Mouse (Mus musculus): Measurements from ENCODE around the gene Arrdc2. TPM values are rescaled to one million over a fixed set of nuclear protein-coding genes. Genes with fewer than 3 reads are reported as not detected.

The Arrdc2 gene
- total and polyA plus RNA-seq, 3 experiments: 13.1 to 22.5 TPM; not detected in 1

DNA sequence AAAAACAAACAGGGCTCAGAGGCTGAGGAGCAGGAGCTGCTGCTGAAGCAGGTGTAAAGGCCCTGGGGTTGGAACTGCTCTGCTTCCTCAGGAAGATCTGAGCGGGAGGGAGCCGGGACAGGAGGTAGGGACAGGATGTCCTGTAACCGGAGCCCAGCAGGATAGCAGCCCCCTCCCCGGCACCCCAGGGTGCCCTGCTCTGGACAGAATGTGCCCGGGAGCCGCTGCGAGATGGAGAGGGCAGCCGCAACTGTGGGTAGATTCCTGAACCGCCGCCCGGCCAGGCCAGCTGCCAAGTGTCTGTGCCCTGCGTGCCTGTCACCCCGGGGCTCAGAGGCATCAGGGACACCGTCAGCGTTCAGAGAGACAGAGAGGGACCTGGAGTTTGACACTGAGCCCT lies 6.0 kb downstream of the Arrdc2 start:
- H3K27me3 ChIP-seq (ENCODE audit: control insufficient read depth in 1 of 2, insufficient read depth in 2 of 2, low read length in 2 of 2): no peaks in the 10 kb centered on the region
- H3K9me3 ChIP-seq (replicated peaks; ENCODE audit: insufficient read depth, low read length): no peaks in the 10 kb centered on the region
- no peak overlapping the region for H3K4me3 ChIP-seq (ENCODE audit: control insufficient read depth in 1 of 2, insufficient read depth in 1 of 2, low read depth in 2 of 2, low read length in 2 of 2)
- TF ChIP-seq UBTF (IDR thresholded peaks at IDR 0.05; ENCODE audit: borderline replicate concordance, insufficient read depth, low read depth, low read length) (no peak), JUND (IDR thresholded peaks at IDR 0.05; ENCODE audit: low read depth, low read length) (no peak), CHD2 (IDR thresholded peaks at IDR 0.05; ENCODE audit: low read length) (no peak)
- no peaks in the 10 kb centered on the region for H3K36me3 ChIP-seq (ENCODE audit: control insufficient read depth in 1 of 2, insufficient read depth in 2 of 2, low read length in 2 of 2)
- no peak overlapping the region for H3K27ac ChIP-seq (ENCODE audit: control insufficient read depth, low read depth, low read length)
- H3K79me2 ChIP-seq (ENCODE audit: control insufficient read depth, insufficient read depth, low read length, poor library complexity): no peaks in the 10 kb centered on the region
- no peak overlapping the region for H3K9ac ChIP-seq (ENCODE audit: control insufficient read depth, low read depth, low read length, poor library complexity, severe bottlenecking)
- no peaks in the 10 kb centered on the region for H3K4me1 ChIP-seq (ENCODE audit: control insufficient read depth in 1 of 2, insufficient read depth in 2 of 2, low read length in 2 of 2)
- DNase-seq (ENCODE audit: low read depth, low spot score): no peak

DNA sequence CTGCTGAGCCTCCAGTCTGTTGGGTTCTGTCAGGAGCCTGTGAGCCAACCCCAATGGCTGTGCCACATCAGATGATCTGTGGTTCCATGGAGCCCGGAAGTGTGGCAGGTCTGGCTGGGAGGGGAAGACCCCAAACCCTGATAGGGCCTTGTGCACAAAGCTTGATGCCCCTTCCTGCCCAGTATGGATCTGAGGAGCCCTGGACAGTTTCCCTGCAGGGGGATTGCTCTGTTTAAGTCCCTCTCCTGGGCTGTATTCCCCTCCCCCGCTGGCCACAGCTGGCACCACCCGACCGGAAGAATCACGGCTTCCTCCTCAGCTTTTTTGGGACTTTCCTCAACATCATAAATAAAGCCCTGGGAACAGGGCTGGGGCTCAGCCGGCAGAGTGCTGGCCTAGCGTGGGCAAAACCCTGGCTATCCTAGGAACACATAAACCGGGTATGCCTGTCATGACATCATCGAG lies 6.5 kb downstream of the Arrdc2 start:
- no peaks in the 10 kb centered on the region for H3K79me2 ChIP-seq (ENCODE audit: control insufficient read depth, insufficient read depth, low read length, poor library complexity)
- no peaks in the 10 kb centered on the region for H3K36me3 ChIP-seq (ENCODE audit: control insufficient read depth in 1 of 2, insufficient read depth in 2 of 2, low read length in 2 of 2)
- no peak for DNase-seq (ENCODE audit: low read depth, low spot score)
- H3K27me3 ChIP-seq (ENCODE audit: control insufficient read depth in 1 of 2, insufficient read depth in 2 of 2, low read length in 2 of 2): no peaks in the 10 kb centered on the region
- no peaks in the 10 kb centered on the region for H3K9me3 ChIP-seq (replicated peaks; ENCODE audit: insufficient read depth, low read length)
- H3K4me3 ChIP-seq (ENCODE audit: control insufficient read depth in 1 of 2, insufficient read depth in 1 of 2, low read depth in 2 of 2, low read length in 2 of 2): no peak overlapping the region
- no peaks in the 10 kb centered on the region for H3K4me1 ChIP-seq (ENCODE audit: control insufficient read depth in 1 of 2, insufficient read depth in 2 of 2, low read length in 2 of 2)
- no peak overlapping the region for H3K27ac ChIP-seq (ENCODE audit: control insufficient read depth, low read depth, low read length)
- H3K9ac ChIP-seq (ENCODE audit: control insufficient read depth, low read depth, low read length, poor library complexity, severe bottlenecking): no peak overlapping the region
- TF ChIP-seq GABPA (IDR thresholded peaks at IDR 0.05; ENCODE audit: low read depth, low read length): no peak
- no peak for TF ChIP-seq NRF1 (IDR thresholded peaks at IDR 0.05; ENCODE audit: insufficient read depth, low read depth, low read length, poor library complexity, severe bottlenecking)
- no peak for TF ChIP-seq KAT2A (conservative IDR thresholded peaks at IDR 0.05; ENCODE audit: low read depth, low read length)
- no peak for TF ChIP-seq MYB (IDR thresholded peaks at IDR 0.05; ENCODE audit: low read depth, low read length)
- TF ChIP-seq MAX (IDR thresholded peaks at IDR 0.05; ENCODE audit: low read length): no peak
- no peak for TF ChIP-seq E2F4 (IDR thresholded peaks at IDR 0.05; ENCODE audit: borderline replicate concordance, low read depth, low read length)
- TF ChIP-seq TBP (IDR thresholded peaks at IDR 0.05; ENCODE audit: low read depth, low read length): no peak
- TF ChIP-seq CHD1 (IDR thresholded peaks at IDR 0.05; ENCODE audit: low read depth, low read length): no peak

DNA sequence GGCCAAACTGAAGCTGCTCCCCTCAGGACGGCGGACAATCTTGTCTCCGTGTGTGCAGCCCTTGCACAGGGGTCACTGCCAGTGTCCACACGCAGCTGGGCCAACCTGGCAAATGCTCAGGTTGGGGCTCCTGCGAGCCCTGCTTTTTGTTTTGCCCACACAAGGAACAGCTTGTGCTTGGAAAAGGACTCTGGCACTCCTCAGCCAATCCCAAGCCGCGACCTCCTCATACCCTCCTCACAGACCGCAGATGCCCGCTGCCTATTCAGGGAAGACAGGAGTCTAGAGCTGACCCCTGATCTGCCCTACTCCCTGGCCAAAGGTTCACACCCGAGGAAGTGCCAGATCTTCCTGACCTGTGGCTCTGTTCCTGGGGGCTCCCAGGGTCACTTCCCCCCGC lies 7.1 kb downstream of the Arrdc2 start:
- Histone ChIP-seq H3K4me3 (ENCODE audit: control insufficient read depth in 1 of 2, insufficient read depth in 1 of 2, low read depth in 2 of 2, low read length in 2 of 2) (no peak overlapping the region), H3K27ac (ENCODE audit: control insufficient read depth, low read depth, low read length) (no peak overlapping the region), H3K9me3 (replicated peaks; ENCODE audit: insufficient read depth, low read length) (no peaks in the 10 kb centered on the region), H3K9ac (ENCODE audit: control insufficient read depth, low read depth, low read length, poor library complexity, severe bottlenecking) (no peak overlapping the region), H3K27me3 (ENCODE audit: control insufficient read depth in 1 of 2, insufficient read depth in 2 of 2, low read length in 2 of 2) (no peaks in the 10 kb centered on the region), H3K4me1 (ENCODE audit: control insufficient read depth in 1 of 2, insufficient read depth in 2 of 2, low read length in 2 of 2) (no peaks in the 10 kb centered on the region), H3K79me2 (ENCODE audit: control insufficient read depth, insufficient read depth, low read length, poor library complexity) (no peaks in the 10 kb centered on the region), H3K36me3 (ENCODE audit: control insufficient read depth in 1 of 2, insufficient read depth in 2 of 2, low read length in 2 of 2) (no peaks in the 10 kb centered on the region)
- TF ChIP-seq POLR2AphosphoS5 (IDR thresholded peaks at IDR 0.05; ENCODE audit: borderline replicate concordance, low read depth, low read length) (no peak), EP300 (IDR thresholded peaks at IDR 0.05; ENCODE audit: low read depth in 1 of 2, low read length in 2 of 2) (no peak), ZNF384 (IDR thresholded peaks at IDR 0.05; ENCODE audit: low read depth, low read length) (no peak), CTCF (IDR thresholded peaks at IDR 0.05 in 2 of 3, conservative IDR thresholded peaks at IDR 0.05 in 1 of 3; ENCODE audit: control insufficient read depth in 1 of 3, insufficient read depth in 1 of 3, low read depth in 2 of 3, low read length in 3 of 3, poor library complexity in 1 of 3, severe bottlenecking in 1 of 3) (no peak), ETS1 (IDR thresholded peaks at IDR 0.05; ENCODE audit: low read depth, low read length) (no peak), MAZ (IDR thresholded peaks at IDR 0.05; ENCODE audit: low read depth, low read length) (no peak), CHD2 (IDR thresholded peaks at IDR 0.05; ENCODE audit: low read length) (no peak), TAL1 (IDR thresholded peaks at IDR 0.05; ENCODE audit: low read length) (no peak), RCOR1 (IDR thresholded peaks at IDR 0.05; ENCODE audit: low read depth, low read length) (no peak), ZMIZ1 (IDR thresholded peaks at IDR 0.05; ENCODE audit: low read depth, low read length) (no peak), MYB (IDR thresholded peaks at IDR 0.05; ENCODE audit: low read depth, low read length) (no peak), TBP (IDR thresholded peaks at IDR 0.05; ENCODE audit: low read depth, low read length) (no peak), USF1 (IDR thresholded peaks at IDR 0.05; ENCODE audit: low read depth, low read length) (no peak), POLR2AphosphoS2 (IDR thresholded peaks at IDR 0.05; ENCODE audit: low read length) (no peak)
- no peak for DNase-seq (ENCODE audit: low read depth, low spot score)

Measured in MEL (cell line).